Mouse (Mus musculus) midbrain, embryonic 15.5 days (tissue): ENCODE measurements at regions not wholly inside any gene's neighbourhood (a gene's known extent, or its start where the extent isn't known, plus 50 kb on each side); places are given as distances from the start of the nearest gene placed in this dataset.

ENCODE experiments used
- ATAC-seq: fragments of 200-750 bp; cut with Nextera tagmentation; replicated peaks from 2 replicates; pipeline ENCODE4 v1.8.0; 2017; ENCODE audit warnings: moderate TSS enrichment
- H3K27ac ChIP-seq: fragments of 300-500 bp; sonication (generic); 2 replicates; pipeline ENCODE4 v1.5.1; 2015; ENCODE audit warnings: mild to moderate bottlenecking, inconsistent platforms
- H3K27me3 ChIP-seq: fragments of 300-500 bp; sonication (generic); replicated peaks from 2 replicates; pipeline ENCODE4 v1.6.1; 2015; ENCODE audit warnings: inconsistent platforms
- H3K36me3 ChIP-seq: fragments of 300-500 bp; sonication (generic); replicated peaks from 2 replicates; pipeline ENCODE4 v1.6.1; 2015; ENCODE audit warnings: inconsistent platforms
- H3K4me1 ChIP-seq: fragments of 300-500 bp; sonication (generic); 2 replicates; pipeline ENCODE4 v1.6.1; 2015; ENCODE audit warnings: inconsistent platforms
- H3K4me2 ChIP-seq: fragments of 300-500 bp; sonication (generic); 2 replicates; pipeline ENCODE4 v1.6.1; 2015; ENCODE audit warnings: inconsistent platforms, mild to moderate bottlenecking, moderate library complexity
- H3K4me3 ChIP-seq: fragments of 300-500 bp; sonication (generic); 2 replicates; pipeline ENCODE4 v1.5.1; 2015; ENCODE audit warnings: mild to moderate bottlenecking, inconsistent platforms
- H3K9ac ChIP-seq: fragments of 300-500 bp; sonication (generic); 2 replicates; pipeline ENCODE4 v1.6.1; 2015; ENCODE audit warnings: mild to moderate bottlenecking, inconsistent platforms
- H3K9me3 ChIP-seq: fragments of 300-500 bp; sonication (generic); 2 replicates; pipeline ENCODE4 v1.6.1; 2016; ENCODE audit warnings: inconsistent platforms
- WGBS: fragments of 180-500 bp; shearing (Covaris S2); methylation state at CpG from one replicate; pipeline ENCODE4 v1.1.7; 2015; ENCODE audit warnings: mixed read lengths; 5-methylcytosine and 5-hydroxymethylcytosine counted together

- Histone ChIP-seq H3K4me2 (no peak overlapping the region), H3K9ac (no peak overlapping the region), H3K36me3 (no peaks in the 10 kb centered on the region), H3K4me3 (no peak overlapping the region), H3K27me3 (no peaks in the 10 kb centered on the region), H3K27ac (no peak overlapping the region), H3K4me1 (no peaks in the 10 kb centered on the region), H3K9me3 (no peaks in the 10 kb centered on the region)
- no peak for ATAC-seq
- 85% methylated on average over 3 of the region's 3 CpGs for WGBS
Observed at GRCm38 (mm10) chr13:34497667-34498066, 152.7 kb upstream of the Slc22a23 start.

DNA sequence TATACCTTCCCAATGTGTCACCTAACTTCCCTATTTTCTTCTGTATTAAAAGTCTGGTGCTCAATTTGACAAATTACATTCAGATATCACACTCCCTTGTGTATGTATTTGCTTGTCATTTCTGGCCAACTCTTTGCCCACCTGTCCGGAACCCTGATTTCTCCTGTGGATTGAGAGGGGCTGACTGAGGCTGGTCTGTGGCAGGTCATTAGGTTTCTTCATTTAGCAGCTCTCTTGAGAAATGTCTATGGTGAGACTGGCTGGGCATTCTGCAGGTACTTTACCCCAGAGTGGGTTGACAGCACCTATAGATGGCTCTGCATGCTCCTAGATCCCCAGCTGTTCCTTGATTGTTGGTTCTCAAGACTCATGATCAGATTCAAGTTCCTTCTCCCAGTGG is 139.8 kb upstream of the Slc22a23 start:
- no peak overlapping the region for H3K9ac ChIP-seq
- H3K27me3 ChIP-seq, result no peaks in the 10 kb centered on the region
- H3K4me1 ChIP-seq, result no peaks in the 10 kb centered on the region
- no peak overlapping the region for H3K4me3 ChIP-seq
- H3K4me2 ChIP-seq, result no peak overlapping the region
- no peaks in the 10 kb centered on the region for H3K9me3 ChIP-seq
- ATAC-seq, result no peak
- H3K27ac ChIP-seq, result no peak overlapping the region
- 93% methylated on average over 1 of the region's 1 CpGs for WGBS
- no peaks in the 10 kb centered on the region for H3K36me3 ChIP-seq

DNA sequence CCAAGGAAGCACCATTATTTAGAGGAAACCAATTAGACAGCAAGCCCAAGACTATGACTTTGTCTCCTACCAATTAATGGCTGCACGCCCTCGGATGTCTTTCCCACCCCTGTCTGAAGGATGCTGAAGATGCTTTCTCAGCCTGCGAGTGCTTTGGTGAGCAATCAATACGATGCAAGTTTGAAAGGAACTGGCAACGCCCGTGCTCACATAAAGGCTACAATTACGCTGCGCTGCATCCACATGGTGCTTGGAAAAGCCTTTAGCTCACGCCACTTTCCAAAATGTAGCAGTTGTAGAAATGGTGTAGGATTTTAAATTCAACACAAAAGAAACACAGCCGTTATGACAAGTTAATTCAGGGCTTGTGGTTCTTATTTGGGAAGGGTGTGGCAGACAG is 136.5 kb upstream of the Slc22a23 start:
- Histone ChIP-seq H3K4me2 (no peak overlapping the region), H3K27me3 (no peaks in the 10 kb centered on the region), H3K27ac (no peak overlapping the region), H3K9ac (no peak overlapping the region), H3K4me3 (no peak overlapping the region), H3K9me3 (no peaks in the 10 kb centered on the region), H3K4me1 (no peaks in the 10 kb centered on the region), H3K36me3 (no peaks in the 10 kb centered on the region)
- no peak for ATAC-seq
- WGBS, result 84% methylated on average over 10 of the region's 10 CpGs

DNA sequence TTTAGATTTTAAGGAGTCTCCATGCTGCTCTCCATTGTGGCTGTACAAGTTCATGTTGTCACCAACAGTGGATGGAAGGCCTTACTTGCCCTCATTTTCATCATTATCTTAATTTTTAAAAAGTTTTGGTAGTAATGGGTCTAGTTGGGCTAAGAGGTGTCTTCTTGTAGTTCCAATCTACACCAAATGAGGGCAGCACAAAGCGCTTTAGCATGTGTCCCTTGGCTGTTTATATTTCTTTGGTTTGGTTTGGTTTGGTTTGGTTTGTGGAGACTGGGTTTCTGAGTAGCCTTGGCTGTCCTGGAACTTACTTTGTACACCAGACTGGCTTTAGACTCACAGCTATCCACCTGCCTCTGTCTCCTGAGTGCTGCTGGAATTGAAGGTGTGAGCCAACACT is 125.4 kb upstream of the Slc22a23 start:
- Histone ChIP-seq H3K36me3 (no peaks in the 10 kb centered on the region), H3K4me1 (peaks cover 3% of the 10 kb centered on the region; the same call in 1 of the 2 replicates), H3K9me3 (no peaks in the 10 kb centered on the region), H3K27ac (no peak overlapping the region), H3K27me3 (no peaks in the 10 kb centered on the region), H3K4me2 (no peak overlapping the region), H3K9ac (no peak overlapping the region), H3K4me3 (no peak overlapping the region)
- no peak for ATAC-seq
- WGBS, result 75% methylated on average over 1 of the region's 1 CpGs

DNA sequence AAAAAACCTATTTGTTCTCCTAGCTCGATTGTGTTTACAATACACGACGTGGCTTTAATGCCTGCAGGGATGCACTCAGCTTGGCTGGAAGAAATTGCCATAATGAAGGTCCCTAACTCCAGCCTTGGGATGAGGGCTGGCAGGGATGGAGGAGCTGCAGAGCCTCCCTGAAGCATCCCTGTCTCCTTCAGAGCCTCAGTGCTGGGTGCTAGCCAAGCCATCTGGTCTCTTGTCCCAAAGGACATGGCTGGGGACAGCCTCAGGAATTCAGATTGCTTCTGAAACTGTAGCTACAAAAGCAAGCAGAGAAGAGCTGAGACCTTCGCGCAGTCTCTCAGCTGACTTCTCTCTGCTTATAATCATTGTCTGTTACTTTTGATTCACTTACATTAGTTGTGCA is 124.6 kb upstream of the Slc22a23 start:
- H3K4me2 ChIP-seq, result no peak overlapping the region
- H3K27me3 ChIP-seq, result no peaks in the 10 kb centered on the region
- peak; percentile 60; the same call in 1 of the 2 replicates for ATAC-seq
- no peak overlapping the region for H3K4me3 ChIP-seq
- H3K9me3 ChIP-seq, result no peaks in the 10 kb centered on the region
- 0 out of 2 replicates have a peak overlapping the region, but pooled peaks have one; percentile 38 for H3K27ac ChIP-seq
- no peak overlapping the region for H3K9ac ChIP-seq
- H3K36me3 ChIP-seq, result no peaks in the 10 kb centered on the region
- H3K4me1 ChIP-seq, result peaks cover 3% of the 10 kb centered on the region; the same call in 1 of the 2 replicates
- WGBS, result 66% methylated on average over 5 of the region's 5 CpGs

GRCm38 (mm10) chr13:34468132-34468748 is 123.3 kb upstream of the Slc22a23 start:
- Histone ChIP-seq H3K27me3 (no peaks in the 10 kb centered on the region), H3K4me1 (peaks cover 4% of the 10 kb centered on the region; the same call in 1 of the 2 replicates), H3K27ac (no peak overlapping the region), H3K36me3 (no peaks in the 10 kb centered on the region), H3K9ac (no peak overlapping the region), H3K9me3 (no peaks in the 10 kb centered on the region), H3K4me2 (no peak overlapping the region), H3K4me3 (no peak overlapping the region)
- ATAC-seq, result no peak
- WGBS, result 64% methylated on average over 3 of the region's 3 CpGs

- Histone ChIP-seq H3K9ac (no peak overlapping the region), H3K27ac (no peak overlapping the region), H3K4me3 (no peak overlapping the region), H3K4me2 (no peak overlapping the region), H3K36me3 (no peaks in the 10 kb centered on the region), H3K9me3 (no peaks in the 10 kb centered on the region), H3K4me1 (peaks cover 14% of the 10 kb centered on the region; the same call in 1 of the 2 replicates), H3K27me3 (no peaks in the 10 kb centered on the region)
- ATAC-seq, result no peak
Observed at GRCm38 (mm10) chr13:34465862-34466430, 121.0 kb upstream of the Slc22a23 start.

DNA sequence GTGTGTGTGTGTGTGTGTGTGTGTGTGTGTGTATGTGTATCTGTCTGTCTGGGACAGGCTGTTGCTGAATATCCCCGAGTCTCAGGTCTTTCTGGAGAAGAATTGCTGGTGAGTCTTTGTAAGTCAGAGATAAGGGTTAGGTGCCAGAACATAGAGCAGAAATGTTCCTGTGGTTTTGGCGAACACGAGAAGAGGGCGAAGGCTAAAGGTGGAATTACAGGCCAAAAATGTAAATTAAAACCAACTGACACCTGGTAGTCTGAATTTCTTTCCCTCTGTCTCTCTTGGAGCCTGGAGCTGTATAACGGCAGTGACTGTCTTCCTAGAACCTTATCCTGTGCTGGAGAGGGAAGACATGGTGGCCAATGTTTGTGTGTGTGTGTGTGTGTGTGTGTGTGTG is 120.5 kb upstream of the Slc22a23 start:
- no peak for ATAC-seq

GRCm38 (mm10) chr13:34464221-34464620 is 119.2 kb upstream of the Slc22a23 start:
- Histone ChIP-seq H3K27ac (no peak overlapping the region), H3K4me1 (peaks cover 10% of the 10 kb centered on the region; the same call in 1 of the 2 replicates), H3K27me3 (no peaks in the 10 kb centered on the region), H3K9ac (no peak overlapping the region), H3K9me3 (no peaks in the 10 kb centered on the region), H3K4me2 (no peak overlapping the region), H3K4me3 (no peak overlapping the region), H3K36me3 (no peaks in the 10 kb centered on the region)
- no peak for ATAC-seq
- WGBS, result 94% methylated on average over 4 of the region's 4 CpGs

More for the DNA sequence above, 120.5 kb upstream of the Slc22a23 start:
- Histone ChIP-seq H3K9me3 (no peaks in the 10 kb centered on the region), H3K27me3 (no peaks in the 10 kb centered on the region), H3K4me3 (no peak overlapping the region), H3K36me3 (no peaks in the 10 kb centered on the region), H3K4me2 (no peak overlapping the region), H3K27ac (no peak overlapping the region), H3K4me1 (peaks cover 14% of the 10 kb centered on the region; the same call in 1 of the 2 replicates), H3K9ac (no peak overlapping the region)
- 95% methylated on average over 5 of the region's 5 CpGs for WGBS

GRCm38 (mm10) chr13:34462808-34463511 is 118.0 kb upstream of the Slc22a23 start:
- Histone ChIP-seq H3K9me3 (no peaks in the 10 kb centered on the region), H3K4me3 (no peak overlapping the region), H3K4me1 (peaks cover 10% of the 10 kb centered on the region; the same call in 1 of the 2 replicates), H3K9ac (no peak overlapping the region), H3K27me3 (no peaks in the 10 kb centered on the region), H3K4me2 (no peak overlapping the region), H3K36me3 (no peaks in the 10 kb centered on the region), H3K27ac (0 out of 2 replicates have a peak overlapping the region, but pooled peaks have one; percentile 24)
- WGBS, result 45% methylated on average over 2 of the region's 2 CpGs
- ATAC-seq, result peak; percentile 60; the same call in 1 of the 2 replicates

DNA sequence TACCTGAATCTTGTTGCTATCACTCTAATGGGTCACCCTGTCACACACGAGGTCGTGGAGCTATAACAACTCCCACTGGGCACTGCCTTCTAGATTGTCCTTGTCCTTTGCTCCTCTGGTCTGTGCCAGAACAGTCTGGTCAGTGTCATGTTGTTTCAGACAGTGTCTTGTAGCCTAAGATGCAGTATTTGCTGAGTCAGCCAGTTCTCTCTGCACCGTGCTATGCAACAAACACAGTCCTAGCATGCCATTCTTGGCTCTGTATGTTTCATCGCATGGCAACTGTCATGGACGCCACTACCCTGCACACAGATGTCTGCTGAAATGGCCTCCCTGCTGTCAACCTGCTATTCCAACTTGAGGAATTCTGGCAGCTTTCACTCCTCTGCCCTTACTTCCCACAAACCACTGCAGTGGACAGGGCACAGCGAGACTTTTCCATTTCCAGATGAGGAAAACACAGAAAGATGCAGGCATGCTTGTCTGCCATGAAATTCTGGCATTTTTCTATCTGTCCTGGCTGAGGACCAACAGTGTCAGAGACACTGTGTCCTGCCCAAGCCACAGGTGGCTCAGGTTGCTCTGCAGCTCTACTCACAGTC is 117.3 kb upstream of the Slc22a23 start:
- Histone ChIP-seq H3K27me3 (no peaks in the 10 kb centered on the region), H3K36me3 (no peaks in the 10 kb centered on the region), H3K4me3 (no peak overlapping the region), H3K27ac (no peak overlapping the region), H3K4me2 (no peak overlapping the region), H3K9me3 (no peaks in the 10 kb centered on the region), H3K9ac (no peak overlapping the region), H3K4me1 (peaks cover 10% of the 10 kb centered on the region; the same call in 1 of the 2 replicates)
- peak; percentile 54; the same call in 1 of the 2 replicates for ATAC-seq
- WGBS, result 79% methylated on average over 6 of the region's 6 CpGs

DNA sequence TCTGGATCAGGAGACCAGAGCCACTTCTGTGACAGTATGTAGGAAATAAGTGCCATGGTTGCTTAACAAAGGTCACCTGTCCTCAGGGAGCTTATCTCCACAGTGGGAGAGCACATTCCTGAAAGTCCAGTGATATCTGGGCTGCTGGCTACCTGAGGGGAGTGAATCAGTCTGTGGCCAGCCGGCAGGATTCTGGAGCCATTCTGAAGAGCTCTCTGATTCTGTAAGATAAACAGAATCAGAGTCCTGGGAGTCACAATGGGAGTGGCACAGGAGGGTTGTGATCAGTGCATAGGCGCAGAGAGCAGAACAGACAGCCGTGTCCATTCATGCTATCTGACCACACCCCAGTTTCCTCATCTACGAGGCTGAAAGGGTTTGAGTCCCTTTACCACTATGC is 116.0 kb upstream of the Slc22a23 start:
- peaks cover 10% of the 10 kb centered on the region; the same call in 1 of the 2 replicates for H3K4me1 ChIP-seq
- H3K36me3 ChIP-seq, result no peaks in the 10 kb centered on the region
- no peak overlapping the region for H3K4me2 ChIP-seq
- H3K27ac ChIP-seq, result no peak overlapping the region
- H3K9ac ChIP-seq, result no peak overlapping the region
- ATAC-seq, result no peak
- H3K9me3 ChIP-seq, result no peaks in the 10 kb centered on the region
- H3K4me3 ChIP-seq, result no peak overlapping the region
- no peaks in the 10 kb centered on the region for H3K27me3 ChIP-seq
- 61% methylated on average over 4 of the region's 4 CpGs for WGBS
